Mouse (Mus musculus): ENCODE data around the gene Dcaf6. TPM values are rescaled to one million over a fixed set of nuclear protein-coding genes. Genes with fewer than 3 reads are reported as not detected.

The Dcaf6 gene
- polyA plus RNA-seq, 1 experiment from 2014 or later: 11.9 TPM

- ATAC-seq (ENCODE audit: low FRiP score): no peak
- Histone ChIP-seq H3K4me3 (ENCODE audit: low read depth, low read length) (no peak overlapping the region), H3K4me2 (replicated peaks; ENCODE audit: low read depth, low read length) (no peak overlapping the region), H3K4me1 (replicated peaks; ENCODE audit: control insufficient read depth, insufficient read depth, low read length) (no peaks in the 10 kb centered on the region), H3K9ac (ENCODE audit: low read depth, low read length) (no peak overlapping the region), H3K36me3 (ENCODE audit: control insufficient read depth, insufficient read depth, low read length) (no peaks in the 10 kb centered on the region), H3K27ac (ENCODE audit: low read depth, low read length) (no peak overlapping the region), H3K9me3 (ENCODE audit: control insufficient read depth, low read length) (no peaks in the 10 kb centered on the region), H3K27me3 (ENCODE audit: control insufficient read depth, insufficient read depth, low read length) (no peaks in the 10 kb centered on the region)
- DNase-seq (ENCODE audit: low spot score): no peak
- WGBS: 91% methylated on average over 2 of the region's 2 CpGs
These were observed 158.7 kb downstream of the Dcaf6 start for GRCm38 (mm10) chr1:165301567-165301966.

GRCm38 (mm10) chr1:165301108-165301507, 159.2 kb downstream of the Dcaf6 start:
- ATAC-seq (ENCODE audit: low FRiP score) (no peak), DNase-seq (ENCODE audit: low spot score) (no peak)
- Histone ChIP-seq H3K9me3 (ENCODE audit: control insufficient read depth, low read length) (no peaks in the 10 kb centered on the region), H3K27ac (ENCODE audit: low read depth, low read length) (no peak overlapping the region), H3K9ac (ENCODE audit: low read depth, low read length) (no peak overlapping the region), H3K4me1 (replicated peaks; ENCODE audit: control insufficient read depth, insufficient read depth, low read length) (no peaks in the 10 kb centered on the region), H3K36me3 (ENCODE audit: control insufficient read depth, insufficient read depth, low read length) (no peaks in the 10 kb centered on the region), H3K4me3 (ENCODE audit: low read depth, low read length) (no peak overlapping the region), H3K4me2 (replicated peaks; ENCODE audit: low read depth, low read length) (no peak overlapping the region), H3K27me3 (ENCODE audit: control insufficient read depth, insufficient read depth, low read length) (no peaks in the 10 kb centered on the region)
- WGBS: 94% methylated on average over 3 of the region's 3 CpGs

DNA sequence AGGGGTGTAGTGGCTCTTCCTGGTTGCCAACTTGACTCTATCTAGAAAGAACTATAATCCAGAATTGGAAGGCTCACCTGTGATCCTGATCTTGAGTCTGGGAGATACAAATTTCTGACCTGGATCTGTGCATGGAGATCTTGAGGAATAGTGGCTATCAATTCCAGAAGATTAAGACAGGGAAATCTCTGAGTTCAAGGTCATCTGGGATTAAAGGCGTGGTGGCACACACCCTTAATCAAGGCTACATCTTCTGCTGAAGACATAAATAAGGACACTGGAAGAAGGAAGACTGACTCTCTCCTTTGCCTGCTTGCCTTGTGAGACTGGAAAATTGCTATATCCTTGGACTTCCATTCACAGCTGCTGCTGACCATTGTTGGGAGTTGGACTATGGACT, 164.8 kb downstream of the Dcaf6 start, which contains the start of gene Gpr161:
Gpr161 (plus strand) TSS at position 301 of the 400 bp plus-strand sequence.
- no peak within 1 kb of the TSS for H3K9ac ChIP-seq (ENCODE audit: low read depth, low read length)
- no peaks in the 10 kb centered on the region for H3K4me1 ChIP-seq (replicated peaks; ENCODE audit: control insufficient read depth, insufficient read depth, low read length)
- no peaks in the 10 kb centered on the region for H3K9me3 ChIP-seq (ENCODE audit: control insufficient read depth, low read length)
- DNase-seq (ENCODE audit: low spot score) (no peak), ATAC-seq (ENCODE audit: low FRiP score) (no peak)
- H3K4me2 ChIP-seq (replicated peaks; ENCODE audit: low read depth, low read length): no peak within 1 kb of the TSS
- H3K27ac ChIP-seq (ENCODE audit: low read depth, low read length): no peak within 1 kb of the TSS
- no peaks in the 10 kb centered on the region for H3K27me3 ChIP-seq (ENCODE audit: control insufficient read depth, insufficient read depth, low read length)
- 83% methylated on average over 1 of the region's 1 CpGs for WGBS
- H3K4me3 ChIP-seq (ENCODE audit: low read depth, low read length): no peak within 1 kb of the TSS
- H3K36me3 ChIP-seq (ENCODE audit: control insufficient read depth, insufficient read depth, low read length): no peaks in the 10 kb centered on the region

DNA sequence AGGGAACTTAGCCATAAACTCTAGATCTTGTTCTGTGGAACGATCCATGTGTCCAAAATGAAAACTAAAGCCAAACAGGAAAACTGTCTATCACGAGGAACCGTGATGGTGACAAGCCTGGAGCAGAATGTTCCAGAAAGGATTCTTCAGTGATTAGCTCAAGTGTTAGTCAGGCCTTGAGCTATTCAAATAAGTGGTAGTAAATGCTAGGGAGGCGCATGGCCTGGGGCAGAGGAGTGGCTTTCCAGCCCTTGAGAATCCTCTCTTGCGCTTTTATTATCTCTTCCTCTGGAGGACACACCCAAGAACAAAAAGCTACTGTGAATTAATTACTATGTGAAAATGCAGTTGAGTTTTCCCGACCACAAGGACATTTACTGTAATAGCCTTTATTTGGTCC, 168.7 kb downstream of the Dcaf6 start:
- H3K4me3 ChIP-seq (ENCODE audit: low read depth, low read length): no peak overlapping the region
- no peak overlapping the region for H3K27ac ChIP-seq (ENCODE audit: low read depth, low read length)
- WGBS: 94% methylated on average over 6 of the region's 6 CpGs
- H3K9ac ChIP-seq (ENCODE audit: low read depth, low read length): no peak overlapping the region
- no peaks in the 10 kb centered on the region for H3K4me1 ChIP-seq (replicated peaks; ENCODE audit: control insufficient read depth, insufficient read depth, low read length)
- DNase-seq (ENCODE audit: low spot score) (no peak), ATAC-seq (ENCODE audit: low FRiP score) (no peak)
- H3K9me3 ChIP-seq (ENCODE audit: control insufficient read depth, low read length): no peaks in the 10 kb centered on the region
- no peaks in the 10 kb centered on the region for H3K36me3 ChIP-seq (ENCODE audit: control insufficient read depth, insufficient read depth, low read length)
- no peak overlapping the region for H3K4me2 ChIP-seq (replicated peaks; ENCODE audit: low read depth, low read length)
- no peaks in the 10 kb centered on the region for H3K27me3 ChIP-seq (ENCODE audit: control insufficient read depth, insufficient read depth, low read length)

- DNase-seq (ENCODE audit: low spot score) (no peak), ATAC-seq (ENCODE audit: low FRiP score) (no peak)
- Histone ChIP-seq H3K9ac (ENCODE audit: low read depth, low read length) (no peak overlapping the region), H3K36me3 (ENCODE audit: control insufficient read depth, insufficient read depth, low read length) (no peaks in the 10 kb centered on the region), H3K27me3 (ENCODE audit: control insufficient read depth, insufficient read depth, low read length) (no peaks in the 10 kb centered on the region), H3K4me1 (replicated peaks; ENCODE audit: control insufficient read depth, insufficient read depth, low read length) (no peaks in the 10 kb centered on the region), H3K4me2 (replicated peaks; ENCODE audit: low read depth, low read length) (no peak overlapping the region), H3K27ac (ENCODE audit: low read depth, low read length) (no peak overlapping the region), H3K9me3 (ENCODE audit: control insufficient read depth, low read length) (no peaks in the 10 kb centered on the region), H3K4me3 (ENCODE audit: low read depth, low read length) (no peak overlapping the region)
- WGBS: 86% methylated on average over 4 of the region's 4 CpGs
These were observed 170.4 kb downstream of the Dcaf6 start for GRCm38 (mm10) chr1:165289831-165290230.

- H3K4me2 ChIP-seq (replicated peaks; ENCODE audit: low read depth, low read length): no peak overlapping the region
- ATAC-seq (ENCODE audit: low FRiP score) (no peak), DNase-seq (ENCODE audit: low spot score) (no peak)
- H3K36me3 ChIP-seq (ENCODE audit: control insufficient read depth, insufficient read depth, low read length): no peaks in the 10 kb centered on the region
- no peak overlapping the region for H3K9ac ChIP-seq (ENCODE audit: low read depth, low read length)
- no peaks in the 10 kb centered on the region for H3K27me3 ChIP-seq (ENCODE audit: control insufficient read depth, insufficient read depth, low read length)
- 0 out of 2 replicates have a peak, but pooled peaks cover 2% of the 10 kb centered on the region for H3K4me1 ChIP-seq (replicated peaks; ENCODE audit: control insufficient read depth, insufficient read depth, low read length)
- no peaks in the 10 kb centered on the region for H3K9me3 ChIP-seq (ENCODE audit: control insufficient read depth, low read length)
- WGBS: 94% methylated on average over 9 of the region's 9 CpGs
- no peak overlapping the region for H3K4me3 ChIP-seq (ENCODE audit: low read depth, low read length)
- no peak overlapping the region for H3K27ac ChIP-seq (ENCODE audit: low read depth, low read length)
These were observed 172.1 kb downstream of the Dcaf6 start for GRCm38 (mm10) chr1:165288165-165288564.

DNA sequence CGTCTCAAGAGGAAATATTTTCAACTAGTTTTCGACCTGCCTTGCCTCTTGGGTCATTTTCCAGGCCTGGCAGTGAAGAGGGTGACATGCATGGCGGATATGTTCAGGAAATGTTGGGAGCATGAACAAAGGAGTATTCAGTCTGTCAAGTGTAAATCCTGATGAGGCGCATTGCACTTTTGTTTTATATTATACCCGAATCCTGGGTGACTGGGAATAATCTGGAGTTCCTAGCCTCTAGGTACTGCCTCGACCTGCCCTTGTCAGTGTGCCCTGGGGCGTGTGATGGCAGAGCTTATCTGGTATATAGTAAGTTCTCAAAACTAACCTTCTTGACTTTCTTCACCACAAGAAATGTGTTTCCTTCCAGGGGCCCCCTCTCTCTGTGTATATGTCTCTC, 176.2 kb downstream of the Dcaf6 start:
- no peak for DNase-seq (ENCODE audit: low spot score)
- H3K9ac ChIP-seq (ENCODE audit: low read depth, low read length): no peak overlapping the region
- no peaks in the 10 kb centered on the region for H3K27me3 ChIP-seq (ENCODE audit: control insufficient read depth, insufficient read depth, low read length)
- ATAC-seq (ENCODE audit: low FRiP score): no peak
- H3K4me2 ChIP-seq (replicated peaks; ENCODE audit: low read depth, low read length): peak overlapping the region; percentile 92; the same call in 1 of the 2 replicates
- no peak overlapping the region for H3K4me3 ChIP-seq (ENCODE audit: low read depth, low read length)
- no peaks in the 10 kb centered on the region for H3K36me3 ChIP-seq (ENCODE audit: control insufficient read depth, insufficient read depth, low read length)
- H3K27ac ChIP-seq (ENCODE audit: low read depth, low read length): no peak overlapping the region
- H3K9me3 ChIP-seq (ENCODE audit: control insufficient read depth, low read length): no peaks in the 10 kb centered on the region
- 70% methylated on average over 7 of the region's 7 CpGs for WGBS
- H3K4me1 ChIP-seq (replicated peaks; ENCODE audit: control insufficient read depth, insufficient read depth, low read length): peaks cover 4% of the 10 kb centered on the region; the same call in 1 of the 2 replicates

- Histone ChIP-seq H3K4me2 (replicated peaks; ENCODE audit: low read depth, low read length) (peak overlapping the region; percentile 92), H3K27me3 (ENCODE audit: control insufficient read depth, insufficient read depth, low read length) (no peaks in the 10 kb centered on the region), H3K4me1 (replicated peaks; ENCODE audit: control insufficient read depth, insufficient read depth, low read length) (peaks cover 4% of the 10 kb centered on the region; the same call in 1 of the 2 replicates), H3K4me3 (ENCODE audit: low read depth, low read length) (peak overlapping the region; percentile 67), H3K9ac (ENCODE audit: low read depth, low read length) (peak overlapping the region; percentile 84; the same call in 1 of the 2 replicates), H3K36me3 (ENCODE audit: control insufficient read depth, insufficient read depth, low read length) (no peaks in the 10 kb centered on the region), H3K27ac (ENCODE audit: low read depth, low read length) (no peak overlapping the region), H3K9me3 (ENCODE audit: control insufficient read depth, low read length) (no peaks in the 10 kb centered on the region)
- WGBS: 13% methylated on average over 7 of the region's 7 CpGs
- DNase-seq (ENCODE audit: low spot score) (no peak), ATAC-seq (ENCODE audit: low FRiP score) (no peak)
These were observed 177.3 kb downstream of the Dcaf6 start for GRCm38 (mm10) chr1:165282967-165283345.

DNA sequence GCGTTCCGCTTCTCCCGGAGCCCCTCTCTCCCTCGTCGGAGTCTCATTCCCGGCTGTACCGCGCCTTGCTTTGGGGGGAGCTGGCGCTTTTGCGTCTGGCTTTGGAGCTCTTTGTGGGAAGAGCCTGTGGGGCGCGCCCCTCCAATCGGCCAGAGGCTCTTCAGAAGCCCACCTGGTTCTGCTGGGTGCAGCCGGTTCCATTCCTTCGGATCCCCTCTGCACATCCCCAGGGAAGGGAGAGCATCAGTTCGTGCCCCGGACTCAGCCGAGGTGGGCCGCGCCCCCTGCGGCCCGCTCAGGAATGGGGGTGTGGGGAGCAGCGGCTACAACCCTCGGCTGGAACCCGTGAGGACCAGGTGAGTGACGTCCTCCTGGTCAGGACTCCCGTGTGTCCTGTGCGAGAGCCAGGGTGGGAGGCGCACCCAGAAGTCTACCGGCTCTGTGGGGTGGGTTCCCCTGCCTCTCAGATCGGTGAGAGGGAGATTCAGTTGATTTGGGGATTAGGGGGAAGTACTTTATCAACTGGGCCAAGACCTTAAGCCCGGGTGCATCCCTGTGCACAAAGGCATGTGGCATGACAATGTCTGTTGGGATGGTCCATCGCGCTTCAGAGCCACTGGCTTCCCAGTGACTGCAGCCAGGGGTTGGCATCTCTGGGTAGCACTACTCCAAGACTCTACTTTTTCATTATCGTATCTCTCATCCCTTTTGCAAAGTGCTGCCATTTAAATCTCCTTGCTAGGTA, 177.9 kb downstream of the Dcaf6 start:
- DNase-seq (ENCODE audit: low spot score): peak; percentile 77
- Histone ChIP-seq H3K36me3 (ENCODE audit: control insufficient read depth, insufficient read depth, low read length) (no peaks in the 10 kb centered on the region), H3K4me3 (ENCODE audit: low read depth, low read length) (peak overlapping the region; percentile 67), H3K4me2 (replicated peaks; ENCODE audit: low read depth, low read length) (peak overlapping the region; percentile 92), H3K9ac (ENCODE audit: low read depth, low read length) (peak overlapping the region; percentile 84), H3K27ac (ENCODE audit: low read depth, low read length) (peak overlapping the region; percentile 91), H3K4me1 (replicated peaks; ENCODE audit: control insufficient read depth, insufficient read depth, low read length) (peaks cover 4% of the 10 kb centered on the region; the same call in 1 of the 2 replicates), H3K9me3 (ENCODE audit: control insufficient read depth, low read length) (no peaks in the 10 kb centered on the region), H3K27me3 (ENCODE audit: control insufficient read depth, insufficient read depth, low read length) (no peaks in the 10 kb centered on the region)
- peak; percentile 70 for ATAC-seq (ENCODE audit: low FRiP score)
- WGBS: under 1% methylated on average over 35 of the region's 35 CpGs

Measured in hindbrain, embryonic 11.5 days (tissue).